Mouse (Mus musculus) liver, embryonic 11.5 days (tissue): ENCODE measurements around the gene Fgd6. TPM values are rescaled to one million over a fixed set of nuclear protein-coding genes. Genes with fewer than 3 reads are reported as not detected.
A peak's percentile ranks its signal among the peaks of the same experiment; 100 is the strongest.

ENCODE experiments used
- ATAC-seq: fragments of 200-750 bp; cut with Nextera tagmentation; replicated peaks from 2 replicates; pipeline ENCODE4 v1.8.0; 2017; ENCODE audit warnings: moderate number of reproducible peaks, mild to moderate bottlenecking, moderate TSS enrichment, moderate library complexity; ENCODE audit not compliant: low FRiP score
- DNase-seq: peaks from one replicate; pipeline ENCODE4 v3.0.0-alpha.2; 2017; ENCODE audit warnings: low spot score
- H3K27ac ChIP-seq: fragments of 300-500 bp; sonication (generic); 2 replicates; pipeline ENCODE4 v1.5.1; 2014; ENCODE audit warnings: mild to moderate bottlenecking, low read depth, low read length, control low read depth
- H3K27me3 ChIP-seq: fragments of 300-500 bp; sonication (generic); replicated peaks from 2 replicates; pipeline ENCODE4 v1.6.1; 2014; ENCODE audit warnings: low read length, mixed read lengths; ENCODE audit not compliant: control insufficient read depth, insufficient read depth
- H3K36me3 ChIP-seq: fragments of 300-500 bp; sonication (generic); 2 replicates; pipeline ENCODE4 v1.6.1; 2014; ENCODE audit warnings: mild to moderate bottlenecking, low read length, moderate library complexity, mixed read lengths; ENCODE audit not compliant: control insufficient read depth, insufficient read depth
- H3K4me1 ChIP-seq: fragments of 300-500 bp; sonication (generic); replicated peaks from 2 replicates; pipeline ENCODE4 v1.6.1; 2014; ENCODE audit warnings: low read length, mixed read lengths; ENCODE audit not compliant: control insufficient read depth, insufficient read depth
- H3K4me2 ChIP-seq: fragments of 300-500 bp; sonication (generic); 2 replicates; pipeline ENCODE4 v1.6.1; 2014; ENCODE audit warnings: mild to moderate bottlenecking, control low read depth, moderate library complexity
- H3K4me3 ChIP-seq: fragments of 300-500 bp; sonication (generic); 2 replicates; pipeline ENCODE4 v1.5.1; 2014; ENCODE audit warnings: low read depth, low read length, control low read depth
- H3K9ac ChIP-seq: fragments of 300-500 bp; sonication (generic); 2 replicates; pipeline ENCODE4 v1.6.1; 2014; ENCODE audit warnings: low read depth, low read length, control low read depth
- H3K9me3 ChIP-seq: fragments of 300-500 bp; sonication (generic); 2 replicates; pipeline ENCODE4 v1.6.1; 2016; ENCODE audit warnings: low read length, inconsistent platforms, mixed read lengths; ENCODE audit not compliant: control insufficient read depth
- whole genome bisulfite sequencing: fragments of 180-500 bp; shearing (Covaris S2); extraction: QIAGEN DNeasy Blood & Tissue Kit; methylation state at CpG from one replicate; pipeline ENCODE4 v1.1.7; 2014; 5-methylcytosine and 5-hydroxymethylcytosine counted together
- polyA plus RNA-seq: library from polyadenylated mRNA; unstranded; fragments of >200 nt; fragmentation: Nextera tagmentation; extraction: Ambion mirVana; gene quantifications from 2 replicates; pipeline ENCODE4 v1.2.1, GENCODE M21; 2014

The Fgd6 gene
- polyA plus RNA-seq: 5.5 and 6.4 TPM in 2 replicates

DNA sequence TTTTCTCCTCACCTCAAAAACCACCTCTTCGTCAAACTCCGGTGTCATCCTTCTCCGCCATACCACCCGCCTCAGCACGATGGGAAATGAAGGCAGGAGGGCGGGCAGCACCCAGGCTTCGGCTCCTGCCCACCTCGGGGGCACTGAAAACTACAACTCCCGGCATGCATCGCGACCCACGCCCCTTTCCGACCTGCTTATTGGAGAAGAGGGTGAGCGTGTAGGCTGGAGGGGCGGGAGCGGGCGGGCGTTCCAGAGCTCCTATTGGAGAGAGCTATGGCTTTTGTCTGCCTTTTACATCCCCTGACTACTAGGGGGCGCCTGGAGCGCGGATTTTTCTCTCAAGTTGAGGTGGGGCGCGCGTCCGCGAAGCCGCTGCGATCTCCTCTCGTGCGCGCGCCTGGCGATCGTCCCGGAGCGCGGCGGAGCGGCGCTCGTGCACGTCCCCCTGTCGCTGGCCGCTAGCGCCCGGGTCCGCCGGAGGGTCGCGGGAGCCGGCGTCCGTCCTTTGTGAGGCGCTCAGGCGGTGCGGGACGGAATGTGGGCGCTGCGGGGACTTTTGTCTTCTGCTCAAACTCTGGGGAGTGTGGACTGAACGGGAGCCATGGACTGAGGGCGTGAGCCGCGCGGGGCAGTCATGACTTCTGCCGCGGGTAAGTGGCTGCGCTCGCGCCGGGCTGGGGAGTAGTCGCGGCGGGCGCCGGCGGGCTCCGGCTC is at the start of gene Fgd6, which contains the start of gene Vezt:
Fgd6 (plus strand) TSS at position 344 of the 717 bp plus-strand sequence.
Vezt (minus strand) TSS at position 160 of the 717 bp plus-strand sequence.
- Histone ChIP-seq H3K9me3 (no peaks in the 10 kb centered on the region), H3K4me3 (peak within 1 kb of the TSS; percentile 88), H3K36me3 (peaks cover 3% of the 10 kb centered on the region; the same call in 1 of the 2 replicates), H3K27me3 (no peaks in the 10 kb centered on the region), H3K27ac (peak within 1 kb of the TSS; percentile 37; the same call in 1 of the 2 replicates), H3K4me1 (peaks cover 14% of the 10 kb centered on the region), H3K4me2 (peak within 1 kb of the TSS; percentile 86), H3K9ac (peak within 1 kb of the TSS; percentile 88)
- ATAC-seq (peak; percentile 97), DNase-seq (peak; percentile 99)
- WGBS: under 1% methylated on average over 77 of the region's 77 CpGs

DNA sequence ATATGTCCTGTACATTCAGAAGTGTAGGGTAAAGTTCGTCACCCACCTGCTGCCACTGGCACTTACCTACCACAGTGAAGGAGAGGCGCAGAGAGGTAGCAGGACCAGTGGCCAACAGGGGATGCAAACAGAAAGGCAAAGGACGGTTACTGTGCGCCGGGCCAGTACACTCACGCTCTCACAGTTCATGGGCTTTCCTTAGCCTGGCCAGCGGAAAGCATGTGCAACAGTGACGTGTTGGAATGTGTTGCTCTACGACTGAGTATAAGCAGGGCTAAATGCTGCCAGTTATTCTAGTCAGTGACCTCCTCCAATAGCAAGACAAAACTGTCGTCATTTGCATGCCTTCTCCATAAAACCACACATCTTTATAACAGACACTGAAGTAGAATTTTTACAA is 41.7 kb upstream of the Fgd6 start:
- no peaks in the 10 kb centered on the region for H3K4me1 ChIP-seq
- H3K4me3 ChIP-seq: no peak overlapping the region
- H3K4me2 ChIP-seq: no peak overlapping the region
- no peak overlapping the region for H3K9ac ChIP-seq
- H3K27me3 ChIP-seq: no peaks in the 10 kb centered on the region
- no peaks in the 10 kb centered on the region for H3K9me3 ChIP-seq
- 96% methylated on average over 10 of the region's 10 CpGs for WGBS
- DNase-seq (no peak), ATAC-seq (no peak)
- no peak overlapping the region for H3K27ac ChIP-seq
- H3K36me3 ChIP-seq: peaks cover 10% of the 10 kb centered on the region; the same call in 1 of the 2 replicates

- no peak overlapping the region for H3K4me3 ChIP-seq
- H3K4me2 ChIP-seq: no peak overlapping the region
- no peaks in the 10 kb centered on the region for H3K27me3 ChIP-seq
- H3K36me3 ChIP-seq: peaks cover 13% of the 10 kb centered on the region
- no peaks in the 10 kb centered on the region for H3K4me1 ChIP-seq
- ATAC-seq (no peak), DNase-seq (no peak)
- H3K9ac ChIP-seq: no peak overlapping the region
- no peak overlapping the region for H3K27ac ChIP-seq
- no peaks in the 10 kb centered on the region for H3K9me3 ChIP-seq
- WGBS: 93% methylated on average over 1 of the region's 1 CpGs
Measured at GRCm38 (mm10) chr10:93995100-93995499, 40.7 kb upstream of the Fgd6 start.

- Histone ChIP-seq H3K27me3 (no peaks in the 10 kb centered on the region), H3K4me1 (no peaks in the 10 kb centered on the region), H3K4me2 (no peak overlapping the region), H3K36me3 (peaks cover 32% of the 10 kb centered on the region), H3K4me3 (no peak overlapping the region), H3K27ac (no peak overlapping the region), H3K9ac (no peak overlapping the region), H3K9me3 (no peaks in the 10 kb centered on the region)
- DNase-seq (no peak), ATAC-seq (no peak)
- WGBS: 64% methylated on average over 1 of the region's 1 CpGs
Measured at GRCm38 (mm10) chr10:93999357-93999756, 36.4 kb upstream of the Fgd6 start.

DNA sequence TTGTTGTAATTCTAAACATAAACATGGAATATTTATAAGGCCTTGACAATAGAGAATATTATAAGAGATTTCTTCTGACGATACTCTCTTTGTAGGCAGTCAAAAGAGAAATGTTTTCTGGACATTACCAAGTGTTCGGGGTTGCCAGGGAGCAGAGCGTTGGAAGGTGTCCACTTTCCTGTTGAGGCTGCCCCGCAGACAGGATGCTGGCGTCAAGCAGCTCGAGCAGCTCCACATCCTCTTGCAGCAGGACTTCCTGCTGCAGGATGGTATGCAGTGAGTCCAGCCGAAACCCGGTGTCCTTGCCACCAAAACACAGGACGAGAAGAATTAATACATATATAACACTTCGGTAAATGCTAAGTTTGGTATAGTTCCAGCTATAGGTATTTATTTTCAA is 35.6 kb upstream of the Fgd6 start:
- 72% methylated on average over 10 of the region's 10 CpGs for WGBS
- Histone ChIP-seq H3K27ac (no peak overlapping the region), H3K9ac (no peak overlapping the region), H3K4me1 (no peaks in the 10 kb centered on the region), H3K9me3 (no peaks in the 10 kb centered on the region), H3K27me3 (no peaks in the 10 kb centered on the region), H3K4me2 (no peak overlapping the region), H3K4me3 (no peak overlapping the region), H3K36me3 (peaks cover 32% of the 10 kb centered on the region)
- ATAC-seq: no peak
- no peak for DNase-seq

DNA sequence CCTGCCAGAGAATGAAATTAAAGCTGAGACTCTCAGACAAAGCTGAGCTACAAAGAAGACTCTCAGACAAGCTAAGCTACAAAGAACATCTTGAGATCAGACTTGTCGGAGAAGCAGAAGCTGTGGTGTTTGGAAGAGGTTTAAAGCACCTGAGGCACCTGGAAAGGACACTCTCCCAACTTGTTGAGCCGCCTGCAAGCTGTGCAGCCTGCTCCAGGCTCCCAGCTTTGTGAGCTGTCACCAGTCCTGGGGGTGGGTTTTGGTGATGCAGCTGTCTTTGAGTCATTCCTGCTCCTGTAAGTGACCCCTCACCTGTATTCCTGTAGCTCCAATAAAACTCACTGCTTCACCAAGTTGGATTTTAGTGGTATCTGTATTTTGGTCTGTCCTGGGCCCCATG is 27.4 kb upstream of the Fgd6 start:
- no peak overlapping the region for H3K9ac ChIP-seq
- H3K4me1 ChIP-seq: 0 out of 2 replicates have a peak, but pooled peaks cover 3% of the 10 kb centered on the region
- no peaks in the 10 kb centered on the region for H3K9me3 ChIP-seq
- H3K27ac ChIP-seq: no peak overlapping the region
- peaks cover 5% of the 10 kb centered on the region; the same call in 1 of the 2 replicates for H3K36me3 ChIP-seq
- ATAC-seq (no peak), DNase-seq (no peak)
- no peaks in the 10 kb centered on the region for H3K27me3 ChIP-seq
- WGBS: 97% methylated on average over 2 of the region's 2 CpGs
- H3K4me2 ChIP-seq: no peak overlapping the region
- H3K4me3 ChIP-seq: no peak overlapping the region

GRCm38 (mm10) chr10:94009991-94010679 is 25.7 kb upstream of the Fgd6 start:
- Histone ChIP-seq H3K4me3 (no peak overlapping the region), H3K9me3 (no peaks in the 10 kb centered on the region), H3K9ac (no peak overlapping the region), H3K4me1 (0 out of 2 replicates have a peak, but pooled peaks cover 3% of the 10 kb centered on the region), H3K27me3 (no peaks in the 10 kb centered on the region), H3K27ac (no peak overlapping the region), H3K4me2 (no peak overlapping the region), H3K36me3 (peaks cover 3% of the 10 kb centered on the region; the same call in 1 of the 2 replicates)
- 78% methylated on average over 3 of the region's 3 CpGs for WGBS
- ATAC-seq (no peak; the same call in 1 of the 2 replicates), DNase-seq (no peak)

DNA sequence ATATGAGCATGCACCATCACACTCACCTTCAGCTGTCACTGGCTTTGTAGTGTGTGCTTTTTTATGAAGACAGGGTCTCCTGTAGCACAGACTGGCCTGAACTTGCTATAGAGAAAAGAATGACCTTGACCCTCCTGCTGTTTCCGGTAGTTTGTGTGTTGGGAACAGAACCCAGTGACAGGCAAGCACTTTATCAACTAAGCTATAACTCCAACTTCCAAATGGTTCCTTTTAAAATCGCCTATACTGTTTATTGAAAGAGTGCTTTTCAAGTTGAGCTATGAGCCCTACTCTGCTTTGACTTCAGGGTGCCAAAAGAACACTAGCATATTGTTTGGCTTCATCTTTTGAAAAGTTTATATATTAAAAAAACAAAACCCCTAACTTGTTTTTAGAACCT is 24.8 kb upstream of the Fgd6 start:
- 54% methylated on average over 2 of the region's 2 CpGs for WGBS
- no peak overlapping the region for H3K27ac ChIP-seq
- DNase-seq: no peak

More for the DNA sequence above, 24.8 kb upstream of the Fgd6 start:
- Histone ChIP-seq H3K4me2 (no peak overlapping the region), H3K9ac (no peak overlapping the region), H3K9me3 (no peaks in the 10 kb centered on the region), H3K36me3 (peaks cover under 1% of the 10 kb centered on the region; the same call in 1 of the 2 replicates), H3K4me3 (no peak overlapping the region), H3K4me1 (0 out of 2 replicates have a peak, but pooled peaks cover 3% of the 10 kb centered on the region), H3K27me3 (no peaks in the 10 kb centered on the region)
- ATAC-seq: no peak
